Mouse (Mus musculus): Measurements from ENCODE around the gene Tekt5. TPM values are rescaled to one million over a fixed set of nuclear protein-coding genes. Genes with fewer than 3 reads are reported as not detected.

Gene Tekt5
- polyA plus RNA-seq, 1 experiment, result not detected

DNA sequence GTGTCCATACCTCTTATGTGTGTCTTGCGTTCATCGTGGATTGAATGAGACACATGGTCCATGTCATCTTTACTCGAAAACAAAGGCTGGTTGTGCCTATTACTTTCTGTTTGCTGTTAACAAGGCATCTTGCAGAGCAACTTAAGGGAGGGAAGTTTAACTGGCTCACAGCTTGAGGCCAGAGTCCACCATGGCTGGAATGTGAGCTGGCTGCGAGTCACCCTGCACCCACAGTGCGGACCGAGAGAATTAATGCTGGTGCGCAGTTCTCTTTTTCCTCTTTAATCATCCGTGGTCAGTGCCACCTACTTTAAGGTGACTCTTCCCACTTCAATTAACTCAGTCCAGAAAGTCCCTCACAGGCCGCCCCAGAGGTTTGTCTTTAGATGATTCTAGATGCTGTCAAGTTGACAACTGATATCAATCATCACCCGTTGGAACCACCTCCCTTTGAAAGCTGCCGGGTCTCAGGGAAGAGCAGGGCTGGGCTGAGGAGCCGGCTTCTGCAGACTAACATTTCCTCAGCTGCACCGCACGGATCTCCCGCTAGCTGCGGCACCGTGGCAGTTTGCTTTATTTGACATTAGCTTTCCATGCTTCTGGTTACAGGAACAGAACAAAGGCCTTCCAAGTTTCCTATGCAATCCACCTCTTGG is 75.2 kb downstream of the Tekt5 start:
- H3K9me3 ChIP-seq, result no peaks in the 10 kb centered on the region
- peaks cover 14% of the 10 kb centered on the region for H3K27me3 ChIP-seq (replicated peaks)
- no peaks in the 10 kb centered on the region for H3K4me1 ChIP-seq
- no peak overlapping the region for H3K4me3 ChIP-seq (replicated peaks)
- TF ChIP-seq GATA1 (IDR thresholded peaks at IDR 0.05; ENCODE audit: borderline replicate concordance, low read length), result no peak
- TF ChIP-seq FLI1 (IDR thresholded peaks at IDR 0.05; ENCODE audit: low read length), result no peak
- H3K36me3 ChIP-seq (replicated peaks; ENCODE audit: low read length), result no peaks in the 10 kb centered on the region

DNA sequence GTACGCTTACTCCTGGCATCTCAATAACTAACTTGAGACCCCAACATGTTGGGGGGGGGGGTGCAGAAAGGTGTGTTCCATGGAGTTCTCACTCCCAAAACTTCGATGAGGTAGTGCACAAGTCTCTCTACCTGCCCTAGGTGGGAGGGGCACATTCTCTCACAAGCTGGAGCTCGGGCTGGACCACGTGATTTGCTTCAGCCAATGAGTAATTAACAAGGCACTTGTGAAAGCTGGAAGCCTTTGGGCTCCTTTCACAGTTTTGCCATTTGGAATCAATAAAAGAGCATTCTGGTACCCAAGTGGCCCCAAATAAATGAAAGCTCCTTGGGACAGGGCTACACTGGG is 78.1 kb downstream of the Tekt5 start:
- Histone ChIP-seq H3K4me3 (replicated peaks) (no peak overlapping the region), H3K4me1 (peaks cover 9% of the 10 kb centered on the region), H3K27me3 (replicated peaks) (peaks cover 37% of the 10 kb centered on the region), H3K9me3 (no peaks in the 10 kb centered on the region), H3K36me3 (replicated peaks; ENCODE audit: low read length) (no peaks in the 10 kb centered on the region)
- TF ChIP-seq GATA1 (IDR thresholded peaks at IDR 0.05; ENCODE audit: borderline replicate concordance, low read length) (no peak), FLI1 (IDR thresholded peaks at IDR 0.05; ENCODE audit: low read length) (no peak)

DNA sequence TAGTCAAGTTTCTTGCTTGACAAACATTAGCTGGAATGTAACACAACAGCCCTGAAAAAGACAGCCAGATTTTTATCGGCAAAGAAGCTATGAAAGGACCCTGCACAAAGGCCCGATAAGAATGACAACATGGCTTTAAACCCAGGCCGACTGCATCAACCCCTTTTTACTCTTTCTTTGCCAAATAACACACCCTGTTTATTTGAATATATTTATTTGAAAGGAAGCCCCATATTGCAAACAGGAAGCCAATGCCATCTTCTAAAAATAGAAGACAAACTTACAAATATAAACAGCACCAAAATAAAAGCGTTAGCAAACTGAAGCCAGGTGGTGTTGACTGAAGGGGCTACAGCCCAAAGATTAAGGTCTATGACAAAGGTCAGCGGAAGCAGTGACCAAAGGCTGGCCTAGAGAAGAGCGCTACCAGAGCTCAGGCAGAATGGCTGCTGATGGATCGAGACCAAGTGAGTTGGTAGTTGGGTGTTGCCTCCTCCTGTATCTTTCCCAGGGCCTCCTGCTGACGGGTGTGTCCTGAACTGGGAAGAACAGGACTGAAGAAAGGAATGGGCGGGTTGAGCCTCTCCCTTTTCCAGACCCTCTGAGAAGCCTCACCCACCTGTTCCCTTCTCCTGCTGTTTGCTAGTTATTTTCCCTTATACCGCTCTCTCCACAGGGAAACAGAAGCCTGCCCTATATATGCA is 78.6 kb downstream of the Tekt5 start:
- no peaks in the 10 kb centered on the region for H3K36me3 ChIP-seq (replicated peaks; ENCODE audit: low read length)
- peaks cover 41% of the 10 kb centered on the region for H3K27me3 ChIP-seq (replicated peaks)
- no peak for TF ChIP-seq FLI1 (IDR thresholded peaks at IDR 0.05; ENCODE audit: low read length)
- no peak for TF ChIP-seq GATA1 (IDR thresholded peaks at IDR 0.05; ENCODE audit: borderline replicate concordance, low read length)
- H3K4me3 ChIP-seq (replicated peaks), result no peak overlapping the region
- H3K4me1 ChIP-seq, result peaks cover 9% of the 10 kb centered on the region
- no peaks in the 10 kb centered on the region for H3K9me3 ChIP-seq

DNA sequence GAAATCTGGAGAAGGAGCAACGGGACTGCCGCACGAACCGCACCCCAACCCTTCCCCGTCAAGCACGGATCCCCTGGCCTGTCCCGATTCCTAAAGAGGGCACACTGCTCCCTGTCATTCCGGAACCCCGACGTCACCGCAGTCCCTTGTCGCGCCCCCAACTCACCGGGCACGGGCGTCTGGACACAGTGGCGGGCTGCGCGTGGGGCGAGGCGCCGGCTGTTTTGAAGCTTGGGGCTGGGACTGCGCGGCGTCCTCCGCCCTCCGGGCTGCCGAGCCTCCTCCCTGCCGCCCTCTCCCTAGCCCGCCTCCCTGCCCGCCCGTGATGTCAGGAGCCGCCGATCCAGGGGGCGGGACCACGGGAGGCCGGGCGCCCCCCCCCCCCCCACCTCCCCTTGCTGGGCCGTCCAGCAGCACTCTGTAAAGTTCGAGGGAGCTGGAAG is 81.6 kb downstream of the Tekt5 start, which contains the start of gene Emp2:
Gene Emp2, minus strand, starts transcription at position 323 of the 443 bp plus-strand sequence.
- no peak for TF ChIP-seq FLI1 (IDR thresholded peaks at IDR 0.05; ENCODE audit: low read length)
- TF ChIP-seq GATA1 (IDR thresholded peaks at IDR 0.05; ENCODE audit: borderline replicate concordance, low read length), result no peak
- peak within 1 kb of the TSS; percentile 83 for H3K4me3 ChIP-seq (replicated peaks)
- H3K9me3 ChIP-seq, result no peaks in the 10 kb centered on the region
- H3K27me3 ChIP-seq (replicated peaks), result peaks cover 46% of the 10 kb centered on the region
- H3K4me1 ChIP-seq, result peaks cover 9% of the 10 kb centered on the region
- H3K36me3 ChIP-seq (replicated peaks; ENCODE audit: low read length), result no peaks in the 10 kb centered on the region

DNA sequence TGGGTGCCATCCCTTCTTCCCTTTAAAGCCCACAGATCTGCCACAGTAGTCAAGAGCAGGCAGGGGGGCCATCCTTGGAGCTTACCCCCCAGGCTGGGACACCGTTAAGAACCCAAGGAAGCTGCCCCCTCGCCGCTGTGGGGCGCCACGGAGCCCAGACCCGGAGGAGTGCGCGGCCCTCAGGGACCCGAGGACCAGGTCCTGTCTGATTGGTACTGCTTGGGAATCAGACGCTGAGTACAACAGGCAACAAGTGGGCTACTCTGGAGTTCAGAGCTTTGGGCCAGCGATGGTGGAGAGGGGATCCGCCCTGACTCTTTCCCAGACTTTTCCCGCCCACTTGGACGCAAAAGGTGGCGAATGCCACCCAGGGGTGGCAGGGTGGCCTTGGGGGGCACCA is 82.1 kb downstream of the Tekt5 start:
- Histone ChIP-seq H3K27me3 (replicated peaks) (peaks cover 46% of the 10 kb centered on the region), H3K4me3 (replicated peaks) (peak overlapping the region; percentile 83), H3K4me1 (peaks cover 9% of the 10 kb centered on the region), H3K9me3 (no peaks in the 10 kb centered on the region), H3K36me3 (replicated peaks; ENCODE audit: low read length) (no peaks in the 10 kb centered on the region)
- TF ChIP-seq FLI1 (IDR thresholded peaks at IDR 0.05; ENCODE audit: low read length), result no peak
- TF ChIP-seq GATA1 (IDR thresholded peaks at IDR 0.05; ENCODE audit: borderline replicate concordance, low read length), result no peak

DNA sequence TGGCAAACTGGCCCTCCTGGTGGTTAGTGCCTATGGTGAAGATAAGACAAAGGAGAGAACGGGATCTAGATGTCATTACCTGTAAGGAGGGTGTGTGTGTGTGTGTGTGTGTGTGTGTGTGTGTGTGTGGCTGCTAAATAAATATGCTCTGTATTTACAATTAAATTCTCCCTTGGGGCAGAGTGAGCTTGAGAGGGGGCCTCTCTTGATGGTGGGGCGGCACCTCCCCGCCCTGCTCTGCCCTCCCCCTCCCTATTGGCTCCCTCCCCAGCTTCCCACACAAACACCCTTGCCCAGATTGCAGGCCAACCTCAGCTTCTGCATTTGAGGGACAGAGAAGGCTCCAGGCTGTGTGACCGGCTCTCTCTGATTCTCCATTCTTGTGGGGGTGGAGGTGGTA is 83.3 kb downstream of the Tekt5 start:
- Histone ChIP-seq H3K4me3 (replicated peaks) (no peak overlapping the region), H3K36me3 (replicated peaks; ENCODE audit: low read length) (no peaks in the 10 kb centered on the region), H3K4me1 (peaks cover 9% of the 10 kb centered on the region), H3K9me3 (no peaks in the 10 kb centered on the region), H3K27me3 (replicated peaks) (peaks cover 46% of the 10 kb centered on the region)
- TF ChIP-seq GATA1 (IDR thresholded peaks at IDR 0.05; ENCODE audit: borderline replicate concordance, low read length) (no peak), FLI1 (IDR thresholded peaks at IDR 0.05; ENCODE audit: low read length) (no peak)

DNA sequence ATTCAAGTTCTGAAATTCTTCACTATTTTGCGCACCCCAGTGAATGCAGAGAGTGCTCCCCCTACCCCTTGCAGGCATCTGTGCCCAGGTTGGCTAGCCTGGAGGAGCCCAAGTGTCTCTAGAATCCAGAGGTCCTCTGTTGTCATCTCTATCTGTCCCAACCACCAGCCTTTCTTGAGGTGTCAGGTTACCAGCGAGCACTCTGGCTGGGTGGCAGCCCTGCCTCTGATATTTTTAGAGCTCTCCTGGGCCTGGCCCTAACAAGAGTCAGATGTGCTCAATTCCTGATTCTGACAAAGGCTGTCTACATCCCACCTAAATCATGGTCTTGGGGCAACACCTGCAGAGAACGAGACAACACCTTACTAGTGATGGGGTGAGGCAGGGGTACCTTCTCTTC is 84.2 kb downstream of the Tekt5 start:
- Histone ChIP-seq H3K4me1 (peaks cover 9% of the 10 kb centered on the region), H3K27me3 (replicated peaks) (peaks cover 44% of the 10 kb centered on the region), H3K9me3 (no peaks in the 10 kb centered on the region), H3K36me3 (replicated peaks; ENCODE audit: low read length) (no peaks in the 10 kb centered on the region), H3K4me3 (replicated peaks) (no peak overlapping the region)
- TF ChIP-seq GATA1 (IDR thresholded peaks at IDR 0.05; ENCODE audit: borderline replicate concordance, low read length) (no peak), FLI1 (IDR thresholded peaks at IDR 0.05; ENCODE audit: low read length) (no peak)

DNA sequence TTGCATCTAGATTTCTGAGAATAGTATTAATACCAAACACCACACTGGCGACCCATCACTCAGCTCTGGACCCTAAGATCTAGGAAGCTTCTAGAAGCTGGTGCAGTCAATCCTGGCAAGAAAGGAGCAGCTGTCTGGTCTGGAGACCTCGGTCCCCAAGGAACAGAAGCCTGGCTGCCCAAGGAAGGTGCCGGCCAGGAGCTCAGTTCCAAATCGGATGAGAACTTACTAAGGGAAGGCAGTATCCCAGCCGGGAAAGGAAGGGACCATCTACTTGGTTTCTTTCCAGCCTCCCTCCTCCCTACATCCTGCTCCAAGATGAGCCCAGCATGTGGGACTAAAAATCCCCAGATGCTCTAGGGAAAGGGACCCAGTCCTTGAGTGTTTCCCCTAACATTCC is 84.8 kb downstream of the Tekt5 start:
- no peak for TF ChIP-seq GATA1 (IDR thresholded peaks at IDR 0.05; ENCODE audit: borderline replicate concordance, low read length)
- TF ChIP-seq FLI1 (IDR thresholded peaks at IDR 0.05; ENCODE audit: low read length), result no peak
- H3K9me3 ChIP-seq, result no peaks in the 10 kb centered on the region
- H3K27me3 ChIP-seq (replicated peaks), result peaks cover 44% of the 10 kb centered on the region
- no peaks in the 10 kb centered on the region for H3K36me3 ChIP-seq (replicated peaks; ENCODE audit: low read length)
- H3K4me3 ChIP-seq (replicated peaks), result no peak overlapping the region
- peaks cover 9% of the 10 kb centered on the region for H3K4me1 ChIP-seq

Other genes starting within 250 kb of the Tekt5 start
- not detected in 2 replicates for gene Rpl39l, start 225.3 kb downstream of the Tekt5 start, polyA plus RNA-seq (2012; ENCODE audit: insufficient read depth, low replicate concordance)
- gene Atf7ip2, start 202.8 kb downstream of the Tekt5 start, polyA plus RNA-seq (2012; ENCODE audit: insufficient read depth, low replicate concordance), result not detected in 2 replicates
- 0.06 TPM in 1 of 2 replicates, not detected in the other for gene Emp2, start 81.5 kb downstream of the Tekt5 start, polyA plus RNA-seq (2012; ENCODE audit: insufficient read depth, low replicate concordance)
- 7.9 and 20.5 TPM in 2 replicates for gene Nubp1, start 16.5 kb upstream of the Tekt5 start, polyA plus RNA-seq (2012; ENCODE audit: insufficient read depth, low replicate concordance)
- not detected in 2 replicates for gene Tvp23a, start 51.9 kb upstream of the Tekt5 start, polyA plus RNA-seq (2012; ENCODE audit: insufficient read depth, low replicate concordance)
- 0.22 TPM in 1 of 2 replicates, not detected in the other for gene Ciita, start 84.6 kb upstream of the Tekt5 start, polyA plus RNA-seq (2012; ENCODE audit: insufficient read depth, low replicate concordance)
- 41.9 and 81.7 TPM in 2 replicates for gene Dexi, start 147.6 kb upstream of the Tekt5 start, polyA plus RNA-seq (2012; ENCODE audit: insufficient read depth, low replicate concordance)
- gene Clec16a, start 149.8 kb upstream of the Tekt5 start, polyA plus RNA-seq (2012; ENCODE audit: insufficient read depth, low replicate concordance), result 10.4 and 13.5 TPM in 2 replicates